1 mouse cellular context compared by ENCODE assay signal in genomic region chr12:110932820-110933219, GRCm38 (mm10).
TF ChIP-seq lines count a peak whose summit lies in the region.

No protein-coding gene starts in this region.

TF ChIP-seq in ES-E14, 5 proteins besides CTCF, POLR2A, EP300 and RAD21:
- TF ChIP-seq MAFK (IDR thresholded peaks at IDR 0.05; ENCODE audit: insufficient read depth, low read depth, low read length) (no peak), HCFC1 (IDR thresholded peaks at IDR 0.05; ENCODE audit: borderline replicate concordance, insufficient read depth, low read length) (no peak), ZC3H11A (IDR thresholded peaks at IDR 0.05; ENCODE audit: borderline replicate concordance, low read depth, low read length) (no peak), ZNF384 (IDR thresholded peaks at IDR 0.05; ENCODE audit: low read depth, low read length) (no peak), CHD2 (IDR thresholded peaks at IDR 0.05; ENCODE audit: low read depth, low read length) (no peak)
